Mouse (Mus musculus): ENCODE measurements around the gene Olfr99.

GRCm38 (mm10) chr17:37242198-37242597 lies 41.1 kb downstream of the Olfr99 start:
- no peak for TF ChIP-seq POLR2A (IDR thresholded peaks at IDR 0.05; ENCODE audit: control insufficient read depth in 1 of 2, insufficient read depth in 1 of 2, low read depth in 1 of 2, low read length in 2 of 2, poor library complexity in 1 of 2)
- TF ChIP-seq ZC3H11A (IDR thresholded peaks at IDR 0.05; ENCODE audit: low read depth, low read length) = no peak
- TF ChIP-seq MAX (IDR thresholded peaks at IDR 0.05; ENCODE audit: low read length) = no peak
